Mouse (Mus musculus) layer of hippocampus, postnatal 10 days (tissue): Measurements from ENCODE around the gene Mical3. TPM values are rescaled to one million over a fixed set of nuclear protein-coding genes. Genes with fewer than 3 reads are reported as not detected.

ENCODE experiments used
- DNase-seq, 2 experiments: peaks; one replicate each; pipeline ENCODE4 v3.0.0; 2021; ENCODE audit warnings: low spot score in 2 of 2
- total RNA-seq, 2 experiments: library from RNA; stranded (reverse); gene quantifications; 2 replicates each; pipeline ENCODE4 v1.2.3; 2021

Mical3 gene
- total RNA-seq, 2 experiments from 2014 or later, result 90.1 to 98.8 TPM

GRCm38 (mm10) chr6:121111448-121112055, 19.2 kb downstream of the Mical3 start:
- no peak for DNase-seq

- peak; percentile 89 to 91 for DNase-seq
Measured at GRCm38 (mm10) chr6:121109998-121110603, 20.7 kb downstream of the Mical3 start.

- DNase-seq, result peak; percentile 40 to 51
Measured at GRCm38 (mm10) chr6:121109181-121109981, 21.4 kb downstream of the Mical3 start.

- no peak for DNase-seq
Measured at GRCm38 (mm10) chr6:121108075-121108474, 22.7 kb downstream of the Mical3 start.

GRCm38 (mm10) chr6:121106711-121107405, 23.9 kb downstream of the Mical3 start:
- DNase-seq, result no peak

- no peak for DNase-seq
Measured at GRCm38 (mm10) chr6:121105726-121106125, 25.1 kb downstream of the Mical3 start.

GRCm38 (mm10) chr6:121103406-121104171, 27.2 kb downstream of the Mical3 start:
- DNase-seq, result no peak

GRCm38 (mm10) chr6:121102941-121103340, 27.9 kb downstream of the Mical3 start:
- DNase-seq, result no peak

GRCm38 (mm10) chr6:121102084-121102483, 28.7 kb downstream of the Mical3 start:
- no peak for DNase-seq

- no peak for DNase-seq
Measured at GRCm38 (mm10) chr6:121101201-121101600, 29.6 kb downstream of the Mical3 start.

- no peak for DNase-seq
Measured at GRCm38 (mm10) chr6:121099831-121100230, 31.0 kb downstream of the Mical3 start.

GRCm38 (mm10) chr6:121099228-121099608, 31.6 kb downstream of the Mical3 start:
- no peak for DNase-seq

- DNase-seq, result no peak
Measured at GRCm38 (mm10) chr6:121098511-121099227, 32.1 kb downstream of the Mical3 start.

GRCm38 (mm10) chr6:121098109-121098508, 32.7 kb downstream of the Mical3 start:
- peak in 1 of 2 experiments; percentile 3 for DNase-seq

GRCm38 (mm10) chr6:121096862-121097261, 33.9 kb downstream of the Mical3 start:
- no peak for DNase-seq

- DNase-seq, result no peak
Measured at GRCm38 (mm10) chr6:121096390-121096789, 34.4 kb downstream of the Mical3 start.

GRCm38 (mm10) chr6:121093662-121094408, 37.0 kb downstream of the Mical3 start:
- no peak for DNase-seq

- DNase-seq, result no peak
Measured at GRCm38 (mm10) chr6:121090786-121091185, 40.0 kb downstream of the Mical3 start.

- no peak for DNase-seq
Measured at GRCm38 (mm10) chr6:121087586-121088245, 43.1 kb downstream of the Mical3 start.
